Mouse (Mus musculus) CH12F3 (cell line): Measurements from ENCODE around the gene Prr15l.

Experiments
- in situ Hi-C: fragments of 300-500 bp; cut with MboI; formaldehyde crosslinking; loops from 2 replicates; pipeline ENCODE4 v1.14.3; 2020; ENCODE audit warnings: low sequenced_read_pairs

Prr15l gene

GRCm38 (mm10) chr11:96975511-96976378, 47.8 kb downstream of the Prr15l start:
- in situ Hi-C loops: no loop called here

- in situ Hi-C loops: no loop called here
These were observed 48.4 kb downstream of the Prr15l start for GRCm38 (mm10) chr11:96976379-96976687.

- in situ Hi-C loops: no loop called here
These were observed 49.1 kb downstream of the Prr15l start for GRCm38 (mm10) chr11:96976911-96977591.

- in situ Hi-C loops: no loop called here
These were observed 49.9 kb downstream of the Prr15l start for GRCm38 (mm10) chr11:96977606-96978400.

DNA sequence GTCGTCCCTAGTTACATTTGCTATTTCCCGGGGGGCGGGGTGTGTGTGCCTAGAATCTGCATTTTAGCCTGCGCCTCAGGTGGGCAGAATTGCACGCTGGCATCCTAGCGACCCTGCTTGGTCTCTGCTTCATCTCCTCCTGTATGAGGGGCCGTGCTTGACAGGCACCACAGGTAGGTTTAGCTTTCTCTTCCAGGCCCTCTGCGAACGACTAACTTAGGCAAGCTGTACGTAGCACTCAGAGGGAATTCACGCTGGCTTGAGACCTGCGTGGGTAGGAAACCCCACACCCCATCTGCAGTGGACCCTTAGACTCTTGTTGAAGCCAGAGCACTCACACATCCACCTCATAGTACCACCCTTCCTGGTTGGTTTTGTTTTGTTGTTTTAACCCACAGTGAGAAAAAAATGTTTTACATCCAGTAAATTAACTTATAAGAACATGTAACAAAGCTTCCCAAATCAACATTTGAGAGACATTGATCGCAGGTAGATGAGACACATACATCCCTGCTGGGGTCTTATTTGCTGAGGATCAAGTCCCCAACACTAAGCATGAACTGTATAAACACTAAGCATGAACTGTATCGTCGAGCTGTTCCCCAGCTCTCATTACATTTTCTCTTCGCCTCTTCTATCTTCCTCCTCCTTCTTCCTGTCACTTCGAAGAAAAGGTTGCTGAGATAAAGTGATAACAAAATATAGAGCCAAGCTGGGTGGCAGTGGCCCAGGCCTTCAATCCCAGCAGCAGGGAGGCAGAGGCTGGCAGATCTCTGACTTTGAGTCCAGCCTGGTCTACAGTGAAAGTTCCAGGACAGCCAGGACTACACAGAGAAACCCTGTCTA, 50.7 kb downstream of the Prr15l start:
- in situ Hi-C loops: no loop called here

GRCm38 (mm10) chr11:96979329-96979728, 51.4 kb downstream of the Prr15l start:
- in situ Hi-C loops: no loop called here

DNA sequence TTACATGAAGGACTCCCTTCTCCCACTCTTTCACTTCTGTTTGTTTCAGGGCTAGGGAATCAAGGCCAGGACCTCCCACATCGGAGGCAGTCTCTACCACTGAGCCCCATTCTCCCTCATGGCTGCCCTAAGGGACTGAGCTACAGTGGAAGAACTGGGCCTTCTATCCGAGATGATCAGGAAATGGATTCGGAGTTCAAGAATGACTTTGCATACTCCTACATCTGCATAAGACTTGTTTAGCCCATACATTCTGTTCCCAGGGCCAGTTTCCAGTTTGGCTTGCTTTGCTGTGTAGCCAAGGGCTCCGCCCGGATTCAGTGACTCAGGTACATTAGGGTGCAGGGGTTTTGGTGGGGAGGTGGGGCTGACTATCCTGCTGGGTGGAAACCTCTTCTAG, 52.1 kb downstream of the Prr15l start:
- in situ Hi-C loops: no loop called here

DNA sequence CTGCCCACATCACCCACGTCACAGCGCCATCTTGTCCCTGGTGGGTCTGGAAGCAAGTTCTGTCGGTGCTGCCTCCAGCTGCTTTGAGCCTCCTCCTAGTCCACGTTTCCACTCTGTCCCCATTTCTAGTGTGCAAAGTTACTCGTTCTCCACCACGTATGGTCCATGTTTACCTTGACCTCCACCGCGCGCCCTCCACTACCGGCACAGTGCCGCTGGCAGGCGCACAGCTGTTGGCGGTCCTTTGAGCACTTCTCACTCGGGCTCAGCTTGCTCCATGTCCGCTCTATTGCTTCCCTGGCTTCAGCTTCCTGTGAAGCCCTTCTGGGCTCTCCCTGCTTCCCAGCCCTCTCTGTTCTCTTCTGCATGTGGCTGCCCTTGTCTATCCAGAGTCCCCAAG, 53.6 kb downstream of the Prr15l start:
- in situ Hi-C loops: no loop called here

DNA sequence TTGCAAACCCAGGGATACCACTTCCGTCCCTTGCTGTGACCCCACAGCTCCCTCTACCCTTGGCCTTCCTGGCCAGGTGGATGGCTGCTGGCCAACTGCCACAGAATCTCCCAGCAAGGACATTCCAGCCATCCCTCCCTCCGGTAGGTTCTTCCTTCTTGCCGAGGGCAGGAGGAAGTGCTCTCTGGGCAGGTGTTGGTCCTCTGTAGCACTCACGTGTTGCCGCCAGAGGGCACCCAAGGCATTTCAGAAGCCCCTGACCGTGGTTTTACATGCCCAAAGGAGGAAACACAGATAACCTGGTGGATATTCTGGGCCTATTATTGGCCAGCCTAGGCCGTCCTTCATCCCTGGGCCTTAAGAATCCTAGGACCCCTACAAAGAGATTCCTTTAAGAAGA, 54.5 kb downstream of the Prr15l start:
- in situ Hi-C loops: no loop called here

GRCm38 (mm10) chr11:96982859-96983258, 55.0 kb downstream of the Prr15l start, which contains the start of gene Sp2:
Gene Sp2 (minus strand): TSS chr11:96982959.
- in situ Hi-C loops: no loop called here

DNA sequence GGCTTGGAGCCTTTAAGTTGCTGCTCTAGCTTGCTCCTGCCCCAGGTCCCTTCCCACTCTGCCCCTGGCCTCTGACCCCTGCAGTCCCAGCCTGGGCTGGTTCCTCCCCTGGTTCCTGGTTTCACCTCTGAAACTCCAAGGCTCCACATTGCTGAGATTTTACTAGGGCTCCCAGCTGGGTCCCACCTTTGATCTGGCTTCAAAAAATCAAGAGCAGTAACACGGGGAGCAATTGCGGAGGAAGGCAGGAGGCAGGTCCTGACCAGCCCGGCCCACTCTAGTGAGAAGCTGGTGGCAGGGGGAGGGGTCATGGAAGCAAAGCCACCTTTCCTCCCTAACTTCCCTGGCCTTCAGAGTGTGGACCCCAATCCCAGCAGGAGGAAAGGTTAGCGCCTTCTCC, 57.0 kb downstream of the Prr15l start:
- in situ Hi-C loops: loop anchor here (5.0 kb wide), 1 partner anchor 37 kb away; no protein-coding TSS in a partner anchor

- in situ Hi-C loops: loop anchor here (5.0 kb wide), 1 partner anchor 36 kb away; no protein-coding TSS in a partner anchor
These were observed 58.6 kb downstream of the Prr15l start for GRCm38 (mm10) chr11:96986463-96986862.
